Mouse (Mus musculus) mouse trophoblast stem cell (cell line): ENCODE measurements around the gene Ube2n.

Experiments
- in situ Hi-C, 2 experiments: fragments of 300-500 bp; cut with MseI, MboI; formaldehyde crosslinking; loops; 2 replicates in 1 of 2; 3 replicates in 1 of 2; pipeline ENCODE4 v1.15.1; 2025

The Ube2n gene

DNA sequence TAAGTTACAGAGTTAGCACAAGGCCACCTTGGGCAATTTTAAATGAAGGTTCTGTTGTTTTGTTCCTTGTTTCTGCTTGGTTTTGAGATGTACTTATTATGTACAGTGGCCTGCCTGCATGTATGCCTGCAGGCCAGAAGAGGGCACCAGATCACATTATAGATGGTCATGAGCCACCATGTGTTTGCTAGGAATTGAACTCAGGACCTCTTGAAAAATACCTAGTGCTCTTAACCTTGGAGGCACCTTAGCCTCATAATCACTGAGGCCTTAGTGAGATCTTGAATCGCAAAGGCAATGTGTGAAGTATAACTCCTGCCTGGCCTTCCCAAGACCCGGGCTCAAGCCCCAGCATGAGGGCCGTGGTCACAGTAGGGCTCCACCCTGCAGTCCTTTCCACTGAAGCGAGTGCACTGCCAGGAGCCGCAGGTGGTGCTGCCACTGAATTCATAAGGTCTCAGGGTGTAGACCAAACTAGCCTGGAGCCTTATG, 42.4 kb downstream of the Ube2n start:
- in situ Hi-C loops = loop anchor here (10.0 to 25.0 kb wide), 3 partner anchors 297 to 480 kb away; no protein-coding TSS in a partner anchor

DNA sequence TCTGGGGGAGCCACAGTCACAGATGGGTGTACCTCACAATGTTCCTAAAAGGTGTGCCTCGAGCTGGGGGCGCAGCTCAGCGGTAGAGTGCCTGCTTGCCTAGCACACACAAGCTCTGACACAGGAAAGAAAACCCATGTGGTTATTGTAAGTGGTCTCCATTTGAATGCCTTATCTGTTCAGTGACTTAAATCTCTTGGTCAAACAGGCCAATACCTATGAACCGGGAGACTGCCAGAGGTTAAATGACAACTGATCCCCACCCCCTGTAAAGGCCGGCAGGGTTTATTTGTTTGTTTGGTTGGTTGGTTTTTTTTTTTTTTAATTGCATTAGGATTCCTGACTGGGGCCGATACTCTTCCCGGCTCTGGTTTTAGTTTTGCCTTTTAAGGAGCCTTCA, 44.5 kb downstream of the Ube2n start:
- in situ Hi-C loops = loop anchor here (10.0 to 25.0 kb wide), 3 partner anchors 295 to 478 kb away; no protein-coding TSS in a partner anchor

DNA sequence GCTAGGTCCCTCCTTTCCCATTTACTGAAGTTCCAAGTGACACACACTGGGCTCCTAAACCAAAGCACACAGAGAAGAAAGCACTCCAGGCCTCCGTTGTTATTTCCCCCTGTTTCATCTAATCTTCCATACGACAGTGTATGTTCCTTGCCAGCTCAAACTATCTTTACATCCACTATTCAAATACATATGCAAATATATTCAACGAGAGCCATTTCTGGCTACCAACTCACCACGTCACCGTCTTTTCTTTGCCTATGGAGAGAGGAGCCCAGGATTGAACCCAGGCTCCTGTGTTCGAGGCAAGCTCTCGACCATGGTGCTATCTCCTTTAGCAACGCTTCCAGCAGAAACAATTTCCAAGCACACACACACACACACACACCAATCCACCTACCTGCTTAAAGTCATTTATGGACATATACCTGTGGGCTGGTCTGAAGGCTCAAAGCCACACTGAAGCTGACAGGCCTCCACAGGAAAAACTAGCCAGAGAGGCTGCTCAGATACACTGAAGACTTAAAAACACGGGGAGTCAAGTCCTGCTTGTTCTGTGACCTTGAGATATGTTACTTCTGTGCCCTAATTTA, 45.5 kb downstream of the Ube2n start:
- in situ Hi-C loops = loop anchor here (25.0 kb wide), 1 partner anchor 477 kb away; no protein-coding TSS in a partner anchor

DNA sequence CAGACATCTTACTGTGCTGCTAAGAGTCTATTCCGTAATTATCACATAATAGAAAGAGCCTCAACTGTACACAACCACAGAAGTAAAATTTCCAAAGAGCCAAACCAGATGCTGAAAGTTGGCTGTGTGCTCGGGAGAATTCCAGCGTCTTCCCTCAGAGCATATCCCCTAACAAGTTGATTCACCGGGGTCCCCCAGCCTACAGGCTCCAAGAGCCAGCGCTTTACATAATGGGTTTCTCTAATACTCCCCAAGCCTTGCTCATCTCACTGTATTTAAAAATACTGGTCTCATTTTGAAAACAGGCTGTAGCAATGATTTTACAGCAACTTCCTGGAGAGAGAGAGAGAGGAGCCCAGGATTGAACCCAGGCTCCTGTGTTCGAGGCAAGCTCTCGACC, 46.7 kb downstream of the Ube2n start:
- in situ Hi-C loops = loop anchor here (25.0 kb wide), 1 partner anchor 476 kb away; no protein-coding TSS in a partner anchor

DNA sequence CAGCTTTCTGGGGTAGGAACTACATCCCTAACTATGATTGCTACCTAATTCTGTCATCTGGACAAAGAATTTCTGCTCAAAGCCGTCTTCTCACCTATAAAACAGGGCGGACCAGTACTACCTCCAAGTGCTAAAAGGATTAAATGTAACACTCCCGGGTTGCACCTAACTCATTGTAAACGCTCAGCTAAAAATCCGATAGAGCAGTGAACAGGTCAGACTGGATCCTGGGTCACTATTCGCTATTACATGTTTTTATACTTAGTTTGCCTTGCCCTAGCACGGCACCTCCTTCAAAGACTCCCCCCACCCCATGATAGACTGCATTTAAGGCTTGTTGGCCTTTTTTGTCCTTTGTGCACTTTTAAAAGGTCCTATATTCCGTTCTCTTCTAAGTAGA, 47.5 kb downstream of the Ube2n start:
- in situ Hi-C loops = loop anchor here (25.0 kb wide), 1 partner anchor 475 kb away; no protein-coding TSS in a partner anchor

DNA sequence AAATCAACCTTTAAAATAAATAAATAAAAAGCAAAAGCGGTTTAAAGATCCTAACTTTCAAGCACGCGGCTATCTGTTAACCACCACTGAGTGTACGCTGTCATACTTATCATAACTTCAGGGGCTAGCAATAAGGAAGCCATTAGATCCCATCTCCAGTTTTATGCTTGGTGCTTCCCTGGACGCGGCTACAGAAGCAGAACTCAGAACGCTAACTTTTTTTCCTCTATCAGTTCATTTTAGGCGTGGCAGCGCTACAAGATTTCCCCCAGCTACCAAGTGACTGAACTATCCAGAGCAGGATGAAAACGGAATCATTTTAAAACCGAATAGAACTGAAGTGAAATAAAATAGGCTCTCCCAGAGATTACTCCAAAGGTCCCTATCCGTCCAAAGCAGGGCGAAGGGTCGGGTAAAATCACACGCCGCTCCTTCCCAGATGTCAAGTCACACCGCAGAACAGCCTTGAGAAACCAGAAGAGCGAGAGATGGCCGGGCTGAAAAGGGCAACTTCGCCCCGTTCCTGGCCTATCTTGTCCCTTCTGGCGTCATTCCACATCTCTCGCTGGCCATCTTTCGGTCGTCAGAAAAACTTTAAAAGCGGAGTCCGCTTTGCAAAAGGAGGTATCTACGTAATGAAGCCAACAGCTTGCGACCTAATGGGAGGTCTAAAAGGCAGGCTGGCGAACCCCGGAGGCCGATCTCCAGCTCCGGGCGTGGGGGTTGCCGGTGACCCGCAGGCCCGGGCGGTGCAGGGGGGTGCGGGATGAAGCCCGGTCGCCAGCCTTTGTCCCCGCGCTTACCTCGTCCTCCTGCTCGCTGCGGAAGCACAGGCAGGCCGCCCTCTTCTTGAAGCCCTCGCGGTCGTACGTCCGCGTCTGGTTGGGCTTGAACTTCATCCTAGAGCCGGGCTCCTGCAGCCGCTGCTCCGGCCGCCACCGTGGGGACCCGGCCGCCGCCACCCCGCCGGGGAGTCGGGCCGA, 48.2 kb downstream of the Ube2n start:
- in situ Hi-C loops = loop anchor here (25.0 kb wide), 1 partner anchor 474 kb away; no protein-coding TSS in a partner anchor

DNA sequence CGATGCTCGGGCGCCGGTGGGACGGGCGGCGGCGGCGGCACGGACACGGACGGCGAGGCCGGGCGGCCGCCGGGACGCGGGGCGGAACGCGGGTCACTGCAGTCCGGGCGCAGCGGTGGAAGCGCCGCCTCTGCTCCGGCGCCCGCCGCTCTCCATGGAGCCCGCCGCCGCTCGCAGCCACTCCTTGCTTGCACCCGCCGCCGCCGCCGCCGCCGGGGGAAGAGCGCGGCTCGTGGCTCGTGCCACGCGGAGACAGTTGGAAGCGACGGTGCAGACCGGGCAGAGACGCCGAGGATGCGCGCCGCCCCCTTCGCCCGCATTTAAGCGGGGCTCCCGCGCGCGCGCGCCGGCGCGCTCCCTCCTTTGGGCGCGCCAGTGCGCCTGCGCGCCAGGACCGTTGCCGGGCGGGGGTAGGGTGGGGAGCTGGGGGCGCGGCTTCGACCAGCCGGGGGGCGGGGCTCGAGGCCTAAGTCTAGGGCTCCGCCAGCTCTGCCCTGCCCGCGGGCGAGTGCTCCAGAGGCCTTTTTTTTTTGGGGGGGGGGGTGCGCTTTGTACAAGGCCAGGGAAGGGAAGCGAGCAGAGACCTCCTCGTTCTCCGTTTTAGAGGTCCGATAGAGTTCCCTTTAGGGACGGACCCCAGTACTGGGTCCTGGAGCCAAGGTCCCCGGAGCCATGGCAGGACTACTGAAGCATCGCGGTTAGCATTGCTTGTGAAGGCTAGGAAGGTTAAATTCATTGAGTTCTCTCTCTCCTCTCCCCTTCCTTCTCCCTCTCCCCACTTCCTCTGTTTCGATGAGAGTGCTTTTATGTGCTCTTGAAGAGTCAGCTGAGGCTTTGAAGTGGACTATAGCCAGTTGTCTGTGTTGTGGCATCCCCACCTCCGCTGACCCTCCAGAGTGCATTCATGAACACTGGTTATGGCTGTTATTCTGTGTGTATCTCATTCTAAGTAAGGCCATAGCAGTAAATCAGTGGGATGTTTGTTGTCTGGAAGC, 49.2 kb downstream of the Ube2n start, which contains the start of gene Nudt4:
Gene Nudt4, minus strand, starts transcription at position 296 of the 995 bp plus-strand sequence.
- in situ Hi-C loops = loop anchor here (25.0 kb wide), 1 partner anchor 473 kb away; no protein-coding TSS in a partner anchor

DNA sequence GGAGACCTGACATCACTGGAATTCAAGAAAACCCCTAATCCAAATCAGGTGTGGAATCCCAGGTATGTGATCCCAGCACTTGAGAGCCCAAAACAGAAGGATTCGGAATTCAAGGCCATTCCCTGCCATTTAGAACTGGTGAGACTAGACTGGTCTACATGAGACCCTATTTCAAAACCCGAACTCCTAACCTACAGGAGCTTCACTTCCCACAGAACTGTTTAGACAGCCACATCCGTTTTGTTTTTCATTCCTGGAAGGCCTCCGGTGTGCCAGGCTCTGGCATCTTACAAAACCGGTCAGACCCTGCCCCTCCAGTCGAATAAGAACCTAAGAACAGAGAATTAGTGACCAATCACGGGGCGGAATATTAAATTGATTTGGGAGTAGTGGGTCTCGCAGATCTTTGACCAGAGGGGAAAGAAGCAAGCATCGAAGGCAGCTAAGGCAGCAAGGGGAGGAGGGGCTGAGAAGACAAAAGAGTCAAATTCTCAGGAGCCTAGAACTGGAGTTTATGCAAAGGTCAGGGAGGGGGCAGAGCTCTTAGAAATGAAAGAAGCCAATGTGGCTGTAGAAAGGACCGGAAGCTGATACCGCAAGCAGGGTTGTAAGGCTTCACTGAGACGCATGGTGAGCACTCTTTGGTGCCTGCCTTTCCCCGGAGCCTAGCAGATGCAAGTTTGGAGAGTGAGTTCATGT, 50.4 kb downstream of the Ube2n start:
- in situ Hi-C loops = loop anchor here (25.0 kb wide), 1 partner anchor 472 kb away; no protein-coding TSS in a partner anchor

DNA sequence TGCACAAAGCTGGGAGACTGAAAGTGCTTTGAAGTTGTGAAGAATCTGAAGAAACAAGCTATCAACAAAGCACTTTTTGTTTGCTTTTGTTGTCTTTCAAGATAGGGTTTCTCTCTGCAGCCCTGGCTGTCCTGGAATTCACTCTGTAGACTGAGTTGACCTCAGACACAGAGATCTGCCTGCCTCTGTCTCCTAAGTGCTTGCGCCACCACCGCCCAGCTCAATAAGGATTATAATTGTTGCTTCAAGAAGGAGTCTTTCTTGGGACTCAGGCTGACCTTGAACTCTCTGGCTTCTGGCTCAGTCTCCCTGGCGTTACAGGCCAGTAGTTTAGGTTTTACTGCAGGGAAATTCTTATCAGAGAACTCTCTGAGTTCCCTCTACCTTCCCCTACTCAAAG, 51.8 kb downstream of the Ube2n start:
- in situ Hi-C loops = loop anchor here (25.0 kb wide), 1 partner anchor 471 kb away; no protein-coding TSS in a partner anchor

DNA sequence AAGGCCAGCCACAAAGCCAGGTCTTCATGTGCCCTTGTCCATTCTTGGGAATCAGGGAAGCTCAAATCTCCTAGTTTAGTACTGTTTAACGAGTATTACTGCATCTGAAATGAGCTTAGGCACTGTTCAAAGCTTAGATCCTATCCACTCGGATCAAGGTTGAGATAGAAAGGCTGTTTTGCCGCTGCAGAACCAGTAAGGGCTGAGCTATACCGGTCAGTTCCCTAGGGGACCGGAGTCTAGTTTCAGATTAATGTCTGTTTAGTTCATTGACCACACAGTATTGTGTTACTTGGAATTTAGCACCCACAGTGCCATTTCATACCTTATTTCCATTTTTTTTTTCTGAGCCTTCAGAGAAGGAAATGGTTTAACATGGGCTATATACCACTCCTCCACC, 52.6 kb downstream of the Ube2n start:
- in situ Hi-C loops = loop anchor here (25.0 kb wide), 1 partner anchor 470 kb away; no protein-coding TSS in a partner anchor

DNA sequence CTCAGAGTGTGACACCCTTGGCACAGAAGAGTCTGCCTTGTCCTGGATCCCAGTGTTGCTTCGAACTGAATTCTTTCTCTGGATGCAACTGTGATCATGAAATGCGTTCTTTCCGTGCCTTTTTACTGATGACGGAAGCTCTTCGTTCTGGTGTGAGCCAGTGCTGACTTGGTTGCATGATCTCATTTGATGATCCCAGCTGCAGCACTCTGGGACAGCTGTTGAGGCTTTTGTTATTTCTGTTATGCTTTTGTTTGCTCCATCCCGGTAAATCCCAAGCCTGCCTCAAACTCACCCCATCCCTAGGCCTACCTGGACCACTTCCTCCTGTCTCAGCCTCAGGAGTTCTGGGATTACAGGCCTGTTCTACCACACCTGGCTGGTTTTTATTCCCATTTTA, 53.1 kb downstream of the Ube2n start:
- in situ Hi-C loops = loop anchor here (25.0 kb wide), 1 partner anchor 469 kb away; no protein-coding TSS in a partner anchor

DNA sequence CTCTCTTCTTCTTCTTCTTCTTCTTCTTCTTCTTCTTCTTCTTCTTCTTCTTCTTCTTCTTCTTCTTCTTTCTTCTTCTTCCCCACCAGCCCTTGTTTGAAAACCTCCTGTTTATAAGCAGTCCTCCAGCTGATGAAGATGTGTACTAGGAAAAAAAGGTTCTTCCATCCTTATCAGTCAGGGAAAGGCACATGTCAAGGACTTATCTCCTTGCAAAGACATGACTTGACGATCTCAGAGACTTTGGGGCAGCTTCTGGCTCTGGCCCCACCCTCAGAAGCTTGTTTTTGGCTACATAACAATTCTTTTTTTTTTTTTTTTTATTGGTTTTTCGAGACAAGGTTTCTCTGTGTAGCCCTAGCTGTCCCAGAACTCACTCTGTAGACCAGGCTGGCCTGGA, 54.5 kb downstream of the Ube2n start:
- in situ Hi-C loops = loop anchor here (25.0 kb wide), 1 partner anchor 468 kb away; no protein-coding TSS in a partner anchor

DNA sequence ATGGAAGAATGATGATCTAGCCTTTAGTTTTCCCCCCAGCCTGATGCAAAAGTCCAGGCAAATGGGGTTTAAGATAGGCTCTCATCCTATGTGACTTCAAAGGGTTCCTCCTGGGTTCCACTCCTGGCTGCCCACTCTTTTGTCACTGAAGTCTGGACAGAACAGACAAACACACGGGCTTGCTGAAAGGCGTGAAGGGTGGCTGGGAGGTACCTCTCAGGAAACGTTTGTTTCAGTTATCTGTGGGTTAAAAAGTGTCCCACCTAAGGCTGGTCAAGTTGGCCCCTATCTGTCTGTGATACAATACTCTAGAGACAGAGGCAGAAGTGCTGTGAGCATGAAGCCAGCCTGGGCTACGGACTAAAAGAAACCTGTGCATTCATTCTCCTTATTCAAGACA, 60.0 kb downstream of the Ube2n start:
- in situ Hi-C loops = loop anchor here (25.0 kb wide), 1 partner anchor 462 kb away; no protein-coding TSS in a partner anchor

DNA sequence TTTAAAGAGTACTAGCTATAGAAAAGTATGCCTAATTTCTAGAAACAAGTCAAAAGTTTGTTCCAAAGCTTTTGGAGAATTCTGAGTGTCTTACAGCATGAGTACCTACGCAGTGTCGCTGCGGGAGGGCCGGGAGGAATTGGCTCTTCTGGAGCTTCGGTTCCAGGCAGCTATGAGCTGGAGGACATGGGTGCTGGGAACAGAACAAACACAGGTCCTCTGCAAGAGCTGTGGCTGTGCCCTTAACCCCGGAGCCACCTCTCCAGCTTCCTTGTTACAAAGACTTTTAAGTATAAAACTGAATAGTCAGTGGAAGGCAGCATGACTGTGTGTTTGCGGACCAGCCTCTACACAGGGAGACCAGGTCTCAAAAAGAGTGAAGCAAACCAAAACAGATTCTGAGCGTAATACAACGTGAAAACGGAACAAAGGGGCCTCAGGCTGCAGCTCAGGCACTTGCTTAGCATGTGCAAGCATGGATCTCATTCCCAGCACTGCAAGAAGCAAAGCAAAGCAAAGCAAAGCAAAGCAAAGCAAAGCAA, 61.0 kb downstream of the Ube2n start:
- in situ Hi-C loops = no loop called here

DNA sequence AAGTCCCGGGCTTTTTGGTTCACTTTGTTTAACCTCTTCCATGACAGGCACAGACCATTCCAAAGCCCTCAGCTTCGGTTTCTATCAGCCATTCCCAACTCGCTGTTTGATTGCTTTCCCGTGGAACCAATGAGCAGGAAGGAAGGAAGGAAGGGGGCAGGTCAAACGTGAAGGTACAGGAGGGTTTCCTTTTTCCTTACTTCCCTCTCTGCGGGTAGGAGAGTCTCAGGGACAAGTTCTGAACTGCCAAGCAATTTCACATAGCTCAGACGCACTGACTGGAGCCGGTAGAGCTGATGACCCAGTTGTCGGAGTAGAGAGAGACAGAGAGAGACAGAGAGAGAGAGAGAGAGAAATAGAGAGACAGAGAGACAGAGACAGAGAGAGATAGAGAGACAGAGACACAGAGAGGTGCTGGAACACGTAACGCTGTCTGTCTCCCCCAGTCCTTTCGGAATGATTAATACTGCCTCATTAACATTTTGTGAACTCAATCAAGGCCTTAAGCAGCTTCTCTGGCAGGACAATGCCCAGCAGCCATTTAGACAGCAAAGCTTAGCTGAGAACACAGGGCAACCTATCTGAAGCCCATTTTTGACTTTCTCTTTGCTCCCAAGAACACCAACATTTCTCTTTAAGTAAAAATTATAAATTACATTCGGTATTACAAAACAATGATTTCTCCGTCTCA, 62.1 kb downstream of the Ube2n start:
- in situ Hi-C loops = no loop called here

DNA sequence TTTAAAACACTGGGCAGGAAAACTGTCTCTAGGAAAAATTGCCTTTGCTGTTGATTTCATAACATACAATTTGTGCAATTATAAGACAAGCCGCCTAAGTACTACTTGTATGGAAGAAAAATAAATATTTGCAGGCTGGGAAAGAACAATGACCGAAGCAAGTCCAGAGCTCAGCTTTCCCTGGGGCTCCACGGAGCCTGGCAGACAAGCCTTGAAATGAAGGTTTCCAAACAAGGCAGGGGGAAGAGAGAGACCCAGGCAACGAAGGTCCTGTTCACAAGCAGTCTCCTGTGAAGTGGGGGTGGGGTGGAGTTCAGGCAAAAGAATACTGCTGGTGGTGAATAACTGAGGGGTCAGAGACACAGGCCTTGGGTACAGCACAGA, 62.6 kb downstream of the Ube2n start:
- in situ Hi-C loops = no loop called here

DNA sequence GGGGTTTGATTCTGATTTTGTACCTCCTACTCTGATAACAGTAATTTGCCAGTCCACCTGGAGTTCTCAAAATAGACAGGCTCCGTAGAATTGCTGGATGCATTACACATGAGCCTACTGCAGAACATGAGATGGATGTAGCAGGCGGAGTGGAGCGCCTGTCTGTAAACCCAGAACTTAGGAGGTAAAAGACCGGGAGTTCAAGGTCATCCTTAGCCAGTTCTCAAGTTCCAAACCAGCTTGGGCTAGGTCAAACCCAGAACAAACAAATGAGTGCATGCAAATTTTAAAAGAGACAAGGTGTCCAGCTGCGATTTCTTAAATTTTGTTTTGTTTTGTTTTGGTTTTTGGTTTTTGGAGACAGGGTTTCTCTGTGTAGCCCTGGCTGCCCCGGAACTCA, 70.6 kb downstream of the Ube2n start:
- in situ Hi-C loops = no loop called here

DNA sequence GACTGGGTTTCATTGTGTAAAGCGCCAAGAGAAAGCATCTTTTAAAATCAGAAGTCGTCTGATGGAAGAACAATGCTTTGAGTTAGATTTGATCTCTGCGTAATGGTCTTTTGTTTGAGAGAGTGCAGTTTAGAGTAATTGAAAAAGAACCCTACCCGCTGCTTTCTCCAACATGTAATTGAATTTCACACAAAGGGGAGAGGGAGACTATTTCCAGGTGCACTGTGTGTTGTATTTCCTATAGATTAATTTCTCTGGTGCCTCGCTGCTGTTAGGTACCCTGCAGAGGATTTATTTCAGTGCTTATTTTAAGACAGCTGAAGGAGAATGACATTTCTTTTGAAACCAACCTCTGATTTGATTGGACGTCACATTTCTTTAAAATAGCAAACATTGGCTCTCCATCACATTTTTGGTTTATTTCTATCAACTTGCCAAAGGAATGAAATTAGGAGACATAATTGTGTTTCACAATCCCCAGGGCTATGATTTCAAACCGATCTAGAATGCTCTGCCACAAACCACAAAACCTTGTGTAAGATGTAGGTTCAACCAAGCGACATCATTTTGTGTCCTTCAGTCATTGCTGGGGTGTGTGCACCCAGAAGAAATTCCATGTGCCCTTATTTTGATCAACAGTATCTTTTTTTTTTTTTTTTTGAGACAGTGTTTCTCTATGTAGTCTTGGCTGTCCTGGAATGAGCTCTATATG, 72.7 kb downstream of the Ube2n start:
- in situ Hi-C loops = no loop called here
